Mouse (Mus musculus) lung, adult 2 months (tissue): ENCODE results near the gene Gan.

Source experiments
- CTCF ChIP-seq: fragments of 200-500 bp; IDR thresholded peaks from 2 replicates; pipeline ENCODE4 v1.5.1; 2011; ENCODE audit warnings: mild to moderate bottlenecking, low read length, control low read depth; ENCODE audit not compliant: insufficient read depth
- POLR2A ChIP-seq: fragments of 200-500 bp; IDR thresholded peaks from 2 replicates; pipeline ENCODE4 v1.6.1; 2011; ENCODE audit warnings: low read depth, mild to moderate bottlenecking, control low read depth, low read length, borderline replicate concordance; ENCODE audit errors: extremely low read depth

DNA sequence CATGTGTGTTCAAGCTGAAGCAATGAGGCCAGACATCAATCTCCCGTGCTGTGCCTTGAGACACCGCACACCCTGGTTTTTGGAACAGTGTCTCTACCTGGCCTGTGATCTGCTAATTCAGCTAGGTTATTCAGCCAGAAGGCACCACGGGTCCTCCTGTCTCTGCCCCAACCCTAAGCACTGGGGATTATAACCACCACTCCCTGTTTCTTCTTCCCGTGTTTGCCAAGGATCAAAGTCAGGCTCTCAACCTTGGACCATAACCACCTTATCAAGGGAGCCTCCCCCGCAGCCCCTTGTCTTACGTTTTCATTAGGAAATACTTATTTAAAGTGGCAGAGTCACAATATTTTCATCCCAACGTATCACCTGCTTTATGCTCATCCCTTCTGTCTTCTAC lies 41.4 kb upstream of the Gan start:
- no peak for TF ChIP-seq POLR2A
- no peak for TF ChIP-seq CTCF
